Mouse (Mus musculus) CD4-positive, CD25-positive, alpha-beta regulatory T cell, adult 4 months (primary cell): ENCODE data around the gene Tceanc2. TPM values are rescaled to one million over a fixed set of nuclear protein-coding genes. Genes with fewer than 3 reads are reported as not detected.
"Not testable (repeated sequence)": the region's sequence is repeated elsewhere in the genome, so short reads cannot be mapped to it uniquely, and the experiment has no call there.

Source experiments
- ATAC-seq: one replicate; pipeline ENCODE4 v1.8.0; 2017
- polyA plus RNA-seq, 2 experiments: library from polyadenylated mRNA; unstranded; fragments of 100-300 nt; shearing (Covaris generic); gene quantifications; one replicate each; pipeline ENCODE4 v1.2.1; 2017

The Tceanc2 gene
- polyA plus RNA-seq, 2 experiments from 2014 or later: 19.4 to 19.8 TPM

DNA sequence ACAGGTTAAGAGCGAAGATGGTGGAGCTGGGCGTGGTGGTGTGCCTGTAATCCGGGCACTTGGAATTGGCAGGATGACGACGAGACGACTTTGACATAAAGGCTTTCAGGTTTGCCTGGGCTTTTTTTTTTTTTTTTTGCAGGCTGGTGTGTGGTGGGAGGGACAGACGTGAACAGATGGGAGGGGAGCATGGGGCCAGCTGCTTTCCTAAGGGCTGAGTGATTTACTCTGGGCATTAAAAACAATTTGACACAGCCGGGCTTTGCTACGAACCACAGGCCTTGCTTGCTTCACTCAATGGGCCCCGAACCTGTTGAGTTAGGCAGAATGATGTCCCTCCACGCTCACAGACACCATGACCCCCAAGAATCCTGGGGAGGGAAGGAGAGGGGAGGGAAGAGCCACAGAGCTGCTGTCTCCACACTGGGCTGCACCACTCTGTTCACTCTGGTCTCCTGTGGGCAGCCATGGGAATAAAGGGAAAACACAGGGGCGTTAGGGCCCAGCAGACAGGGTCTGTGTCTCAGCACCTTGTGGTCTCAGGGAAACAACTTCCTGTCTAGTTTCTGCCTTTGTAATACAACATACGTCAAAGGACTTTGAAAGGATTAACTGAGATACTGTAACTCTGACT lies 51.9 kb downstream of the Tceanc2 start:
- ATAC-seq: no peak

DNA sequence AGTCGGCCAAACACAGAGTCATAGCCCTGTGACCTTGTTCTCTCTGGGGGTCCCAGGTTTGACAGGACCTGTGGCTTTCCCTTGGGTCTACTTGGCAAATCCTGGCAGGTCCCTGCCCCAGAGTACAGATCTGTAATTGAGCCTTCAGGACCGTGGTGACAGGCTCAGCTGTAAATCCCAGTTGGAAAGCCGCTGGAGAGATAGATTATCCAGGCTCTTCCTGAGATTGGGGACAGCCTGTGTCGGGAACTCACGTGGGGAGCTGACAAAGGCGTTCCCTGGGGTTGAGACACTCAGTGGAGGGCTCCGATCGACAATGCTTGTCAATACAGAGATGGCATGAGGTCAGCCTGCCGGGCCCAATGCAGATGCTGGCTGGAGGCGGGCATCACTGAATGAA lies 52.5 kb downstream of the Tceanc2 start:
- no peak for ATAC-seq

DNA sequence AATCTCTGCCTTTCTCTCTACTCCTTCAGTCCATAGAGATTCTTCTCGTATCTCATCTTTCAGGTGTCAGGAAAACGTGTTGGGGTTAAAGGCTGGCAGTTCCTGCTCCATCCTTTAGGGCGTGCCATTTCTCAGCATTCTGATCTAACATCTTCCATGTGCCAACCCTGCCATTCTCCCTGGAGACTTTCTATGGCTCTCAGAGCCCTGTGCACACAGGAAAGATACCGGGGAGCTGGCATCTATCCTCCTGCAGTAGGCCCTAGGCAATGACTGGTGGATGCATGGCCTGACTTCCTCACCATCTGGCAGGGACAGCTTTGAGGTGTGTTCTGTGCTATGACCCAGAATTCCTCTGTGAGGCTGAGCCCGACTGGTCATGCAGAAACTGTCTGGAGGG lies 53.8 kb downstream of the Tceanc2 start:
- ATAC-seq: no peak

DNA sequence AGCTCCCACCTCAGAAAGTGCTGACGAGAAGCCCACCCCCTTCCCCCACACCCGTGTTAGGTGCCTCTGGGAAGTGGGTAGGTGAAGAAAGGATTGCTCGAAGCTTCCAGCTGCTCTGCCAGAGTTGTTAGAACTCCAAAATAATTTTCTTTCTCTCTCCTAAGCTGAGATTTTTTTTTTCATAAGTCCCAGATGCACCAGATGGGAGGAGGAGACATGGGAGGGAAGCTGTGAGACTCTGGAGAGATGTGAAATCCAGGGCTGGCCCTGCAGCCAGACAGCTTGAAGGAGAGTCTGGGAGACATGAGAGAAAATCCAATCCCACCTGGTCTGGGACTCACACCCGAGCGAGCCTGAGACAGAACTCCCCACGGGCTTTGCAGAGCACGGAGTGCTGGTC lies 54.5 kb downstream of the Tceanc2 start:
- ATAC-seq: no peak

DNA sequence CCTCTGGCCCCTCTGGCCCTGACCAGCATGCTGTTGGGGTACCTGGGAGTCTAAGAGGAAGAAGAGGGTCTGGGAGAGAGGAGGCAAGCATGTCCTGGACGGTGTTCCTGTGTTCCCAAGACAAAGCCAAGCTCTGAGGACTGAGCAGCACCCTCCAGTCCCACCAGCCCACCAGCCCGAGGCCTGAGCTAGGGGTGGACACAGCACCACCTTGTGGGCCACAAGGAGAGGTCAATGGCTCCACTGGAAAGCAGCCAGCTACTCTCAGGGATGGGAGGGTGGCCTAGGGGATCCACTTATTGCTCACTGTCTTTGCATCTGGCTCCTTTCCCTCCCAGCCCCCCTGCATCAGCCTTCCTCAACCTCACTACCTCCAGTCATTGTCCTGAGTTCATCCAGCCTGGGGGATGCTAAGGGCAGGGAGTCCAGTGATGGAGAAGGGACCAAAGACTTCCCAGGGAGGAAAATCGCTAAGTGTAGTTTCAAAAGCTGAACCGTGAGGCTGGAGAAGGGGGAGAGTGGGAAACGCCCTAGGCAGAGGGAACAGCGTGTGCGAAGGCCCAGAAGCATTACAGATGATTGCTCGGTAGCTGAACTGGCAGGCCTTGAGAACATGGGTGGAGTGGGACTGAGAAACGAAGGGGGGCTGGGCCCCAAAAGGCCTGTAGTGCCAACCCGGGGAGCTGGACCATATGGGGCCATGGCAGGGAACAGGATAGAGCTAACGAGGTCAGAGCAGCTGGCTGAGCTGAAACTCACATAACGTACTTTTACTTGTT lies 57.6 kb downstream of the Tceanc2 start:
- no peak for ATAC-seq

DNA sequence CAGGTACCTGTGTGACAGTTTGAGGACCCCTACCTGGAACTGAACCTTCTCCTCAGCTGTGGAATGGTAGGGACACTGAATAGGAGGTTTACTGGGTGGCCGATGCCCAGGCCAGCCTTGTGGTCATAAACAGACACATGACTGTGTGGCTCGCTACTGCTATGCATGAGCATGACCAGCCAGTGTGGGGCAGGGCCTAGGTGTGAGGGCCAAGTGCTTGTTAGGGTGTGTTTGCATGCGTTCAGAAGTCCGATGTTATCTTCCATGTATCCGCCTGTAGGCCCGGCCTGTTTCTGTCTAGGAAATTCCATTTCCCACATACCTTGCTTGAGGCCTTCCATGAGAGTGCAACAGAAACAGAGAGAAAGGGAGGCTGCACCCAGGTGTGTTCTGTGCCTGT lies 58.2 kb downstream of the Tceanc2 start:
- no peak for ATAC-seq

DNA sequence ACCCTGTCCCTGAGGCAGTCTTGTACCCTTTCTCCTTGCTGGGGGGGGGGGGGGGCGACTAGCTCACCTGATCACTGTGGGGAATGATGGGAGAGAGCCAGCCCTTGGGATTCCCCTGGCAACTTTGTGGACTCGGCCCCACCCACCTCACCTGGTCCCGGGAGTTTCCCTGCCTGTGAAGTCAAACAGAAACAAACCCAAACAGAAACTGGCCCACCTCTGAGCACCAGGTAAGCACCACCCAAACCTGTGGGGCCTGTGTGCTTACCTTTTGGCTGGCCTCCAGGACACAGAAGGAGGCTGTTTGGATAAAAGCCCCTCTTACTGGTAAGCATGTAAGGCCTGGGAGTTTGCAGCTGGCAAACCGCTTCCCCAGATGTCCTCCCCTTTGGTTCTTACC lies 59.9 kb downstream of the Tceanc2 start:
- ATAC-seq: no peak

DNA sequence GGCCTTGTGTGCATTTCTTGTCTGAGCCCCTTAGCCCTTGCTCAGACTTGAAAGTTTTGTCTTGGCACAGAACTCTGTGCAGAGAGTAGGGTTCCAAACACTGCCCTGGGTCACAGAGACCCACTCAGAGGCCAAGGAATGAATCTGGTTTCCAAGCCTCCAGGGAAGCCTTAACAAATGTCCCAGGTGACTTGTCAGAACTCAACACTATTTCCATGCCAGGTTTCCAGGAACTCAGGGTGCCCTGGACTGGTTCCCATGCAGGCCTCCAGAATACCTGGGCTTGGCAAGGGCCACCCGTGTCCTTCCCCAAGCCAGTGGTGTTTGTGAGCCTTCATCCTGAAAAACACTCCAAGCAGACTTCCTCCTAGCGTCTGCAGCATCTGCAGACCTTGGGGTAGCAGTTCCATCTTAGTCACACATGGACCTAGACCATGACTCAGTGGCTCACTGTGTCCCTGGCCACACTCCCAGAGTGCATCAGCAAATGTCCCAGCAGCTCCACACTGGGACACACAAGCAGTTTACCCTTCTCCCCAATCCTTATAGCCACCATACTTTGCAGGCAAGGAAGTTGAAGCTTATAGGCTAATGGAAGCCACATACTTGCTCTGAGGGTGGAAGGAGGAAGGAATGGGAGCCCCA lies 61.1 kb downstream of the Tceanc2 start:
- no peak for ATAC-seq

DNA sequence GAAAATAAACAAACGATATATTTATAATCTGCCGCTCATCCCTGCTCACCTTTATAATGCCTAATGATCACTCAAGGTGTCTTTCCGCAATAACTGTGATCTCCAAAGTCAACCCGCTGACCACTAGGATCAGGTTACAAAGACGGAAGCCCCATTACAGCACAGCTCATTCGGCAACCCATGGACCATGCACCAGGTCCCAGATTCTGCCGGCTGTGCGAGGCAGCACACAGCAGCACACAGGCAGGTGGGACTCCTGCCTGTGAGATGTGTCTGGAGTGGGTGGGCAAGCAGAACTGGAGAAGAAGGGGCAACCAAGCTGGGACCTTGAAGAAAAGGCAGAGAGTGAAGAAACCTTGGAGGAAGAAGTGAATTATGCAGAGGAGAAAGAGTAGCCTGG lies 64.6 kb downstream of the Tceanc2 start:
- no peak for ATAC-seq

DNA sequence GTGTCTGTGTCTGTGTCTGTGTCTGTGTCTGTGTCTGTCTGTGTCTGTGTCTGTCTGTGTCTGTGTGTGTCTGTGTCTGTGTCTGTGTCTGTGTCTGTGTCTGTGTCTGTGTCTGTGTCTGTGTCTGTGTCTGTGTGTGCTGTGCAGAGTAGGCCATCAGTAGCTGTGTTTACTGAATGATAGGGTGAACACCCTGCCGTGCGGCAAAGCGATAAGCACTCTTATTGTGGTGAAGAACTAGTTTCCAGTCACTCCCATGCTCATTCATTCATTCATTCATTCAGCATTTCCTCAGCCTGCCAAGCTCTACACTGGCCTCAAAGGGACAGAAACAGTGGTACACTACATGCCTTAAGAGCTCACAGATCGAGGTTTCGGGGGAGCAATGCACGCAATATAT lies 69.7 kb downstream of the Tceanc2 start:
- not testable (repeated sequence) for ATAC-seq

DNA sequence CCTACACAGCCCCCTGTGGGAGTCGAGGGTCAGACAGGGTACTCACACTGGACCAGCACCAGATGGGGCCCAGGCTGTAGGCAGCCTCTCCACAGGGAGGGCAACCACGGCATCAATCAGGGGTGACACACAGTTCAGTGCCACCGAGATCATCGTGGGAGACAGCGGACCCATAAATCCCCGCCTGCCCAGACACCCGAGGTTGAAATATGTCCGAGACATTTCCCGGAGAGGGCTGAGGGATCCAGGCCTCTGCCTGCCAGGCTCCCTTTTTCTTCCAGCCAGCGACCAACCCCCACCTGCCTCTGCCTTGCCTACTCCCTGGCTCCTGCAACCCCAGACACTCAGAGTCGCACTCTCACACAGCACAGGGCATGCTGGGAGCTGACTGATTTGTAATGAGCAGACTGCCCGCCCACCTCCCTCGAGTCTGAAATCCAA lies 70.6 kb downstream of the Tceanc2 start:
- no peak for ATAC-seq

DNA sequence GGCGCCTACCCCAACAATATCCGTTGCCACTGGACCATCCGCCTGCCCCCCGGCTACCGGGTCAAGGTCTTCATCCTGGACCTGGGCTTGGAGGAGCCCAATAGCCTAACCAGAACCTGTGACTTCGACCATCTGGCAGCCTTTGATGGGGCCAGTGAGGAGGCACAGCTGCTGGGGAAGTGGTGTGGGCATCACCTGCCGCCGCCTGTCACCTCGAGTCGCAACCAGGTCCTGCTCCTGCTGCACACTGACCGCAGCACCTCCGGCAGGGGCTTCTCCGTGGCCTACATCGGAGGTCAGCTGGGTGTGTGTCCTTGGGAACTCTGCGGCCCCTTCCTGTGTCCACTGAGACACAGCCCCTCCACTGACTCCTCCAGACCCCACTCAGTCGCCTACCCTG lies 72.1 kb downstream of the Tceanc2 start:
- ATAC-seq: no peak

DNA sequence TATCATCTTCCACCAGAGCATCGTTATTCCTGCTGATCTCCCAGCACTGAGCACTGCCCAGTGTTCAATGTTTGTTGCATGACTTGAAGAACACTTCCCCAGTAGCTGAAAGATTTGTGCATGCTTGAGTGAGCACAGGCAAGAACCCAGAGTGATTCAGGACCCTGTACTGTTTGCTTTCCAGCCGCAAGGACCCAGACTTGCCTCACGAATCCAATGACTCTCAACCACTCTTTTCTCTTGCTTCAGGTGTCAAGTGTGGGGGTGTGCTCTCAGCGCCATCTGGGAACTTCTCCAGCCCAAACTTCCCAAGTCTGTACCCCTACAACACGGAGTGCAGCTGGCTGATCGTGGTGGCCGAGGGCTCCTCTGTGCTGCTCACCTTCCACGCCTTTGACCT lies 76.7 kb downstream of the Tceanc2 start:
- no peak for ATAC-seq

DNA sequence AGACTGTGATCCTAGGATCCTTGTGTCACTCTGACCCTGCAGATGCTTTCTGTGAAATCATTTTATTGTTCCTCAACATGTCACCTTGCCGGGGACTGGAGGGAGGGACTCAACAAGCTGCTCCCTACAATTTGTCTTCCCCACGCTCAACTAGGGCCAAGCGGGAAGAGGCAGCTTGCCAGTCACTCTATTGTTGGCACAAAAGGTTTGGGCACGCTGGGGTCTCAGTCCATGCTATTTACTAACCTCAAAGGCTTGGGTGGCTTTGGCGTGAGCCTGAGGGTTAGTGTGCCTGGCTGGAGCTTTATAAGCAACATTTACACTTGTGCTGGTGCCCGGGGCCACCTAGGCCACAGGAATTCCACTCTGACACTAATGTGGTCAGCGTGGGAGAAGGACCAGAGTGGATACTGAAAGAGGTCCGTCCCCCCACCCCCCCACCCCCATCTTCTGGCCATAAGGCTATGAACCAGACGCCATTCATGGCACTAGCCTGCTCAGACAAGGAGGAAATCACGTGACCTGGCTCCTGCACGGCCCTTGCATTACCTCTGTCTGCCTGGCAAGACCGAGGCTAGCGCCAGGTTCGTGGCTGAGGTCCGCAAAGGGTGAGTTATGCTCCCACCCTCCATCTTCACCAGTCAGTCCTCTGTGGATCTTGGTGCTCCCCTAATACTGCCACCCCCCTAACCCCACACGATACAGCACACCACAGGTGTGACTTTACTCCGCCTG lies 80.0 kb downstream of the Tceanc2 start:
- no peak for ATAC-seq

DNA sequence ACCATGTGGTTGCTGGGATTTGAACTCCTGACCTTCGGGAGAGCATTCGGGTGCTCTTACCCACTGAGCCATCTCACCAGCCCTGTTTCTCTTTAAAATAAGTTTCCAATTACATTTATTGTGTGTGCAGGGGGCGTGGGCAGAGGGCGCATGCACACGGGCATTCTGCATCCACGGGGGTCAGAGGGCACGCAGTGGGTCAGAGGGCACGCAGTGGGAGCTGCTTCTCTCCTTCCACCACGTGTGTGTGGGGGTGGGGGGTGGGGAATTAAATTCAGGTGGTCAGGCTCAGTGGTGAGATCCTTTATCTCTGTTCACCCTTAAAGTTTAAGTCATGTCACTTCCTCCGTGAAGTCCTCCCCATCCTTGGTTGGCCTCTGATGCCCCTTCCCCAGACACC lies 80.5 kb downstream of the Tceanc2 start:
- ATAC-seq: no peak

DNA sequence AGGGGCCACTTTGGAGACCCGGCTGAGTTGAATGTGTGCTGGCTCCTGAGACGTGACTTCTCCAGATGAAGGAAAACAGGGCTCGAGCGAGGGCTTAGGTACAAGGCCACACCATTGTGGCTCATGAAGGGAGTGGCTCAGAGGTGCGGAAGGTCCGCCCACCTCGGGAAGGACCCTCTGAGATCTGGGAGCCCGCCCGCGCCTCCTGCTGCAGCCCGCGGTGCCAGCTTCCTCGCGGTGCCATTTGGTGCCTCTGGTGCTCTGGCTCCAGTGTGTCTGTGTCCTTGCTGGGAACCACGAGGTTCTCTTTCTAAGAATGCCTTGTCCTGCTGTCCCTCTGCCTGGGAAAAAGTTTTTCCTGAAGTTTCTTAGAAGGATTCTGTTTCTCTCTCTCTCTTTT lies 81.0 kb downstream of the Tceanc2 start:
- no peak for ATAC-seq

DNA sequence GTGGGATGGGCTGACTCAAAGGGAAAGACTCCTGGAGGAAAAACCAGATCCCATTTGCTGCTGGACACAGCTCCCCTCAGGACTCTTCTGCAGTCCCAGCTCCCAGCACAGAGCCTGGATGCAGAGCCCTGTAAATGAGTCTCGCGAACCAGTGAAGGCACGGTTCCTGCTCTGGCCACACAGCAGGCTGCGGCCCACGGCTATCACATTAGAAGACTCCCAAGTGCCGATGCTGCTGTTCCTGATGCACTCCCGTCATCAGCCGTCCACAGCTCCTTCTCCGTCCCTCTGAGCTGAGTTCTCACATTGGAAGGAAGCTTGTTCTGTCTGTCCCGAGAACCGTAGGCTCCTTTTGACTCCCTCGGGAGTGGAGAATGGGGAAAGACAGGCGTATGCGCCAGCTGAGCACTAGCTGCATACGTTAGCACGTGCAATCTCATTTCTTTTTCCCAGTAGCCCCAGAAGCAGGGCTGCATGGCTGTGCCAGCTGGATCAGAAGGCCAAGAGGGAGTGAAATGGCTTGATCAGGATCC lies 82.0 kb downstream of the Tceanc2 start, which contains the start of gene Cdcp2:
TSS of gene Cdcp2 (plus strand) at position 51 of the 533 bp plus-strand sequence.
- no peak for ATAC-seq

DNA sequence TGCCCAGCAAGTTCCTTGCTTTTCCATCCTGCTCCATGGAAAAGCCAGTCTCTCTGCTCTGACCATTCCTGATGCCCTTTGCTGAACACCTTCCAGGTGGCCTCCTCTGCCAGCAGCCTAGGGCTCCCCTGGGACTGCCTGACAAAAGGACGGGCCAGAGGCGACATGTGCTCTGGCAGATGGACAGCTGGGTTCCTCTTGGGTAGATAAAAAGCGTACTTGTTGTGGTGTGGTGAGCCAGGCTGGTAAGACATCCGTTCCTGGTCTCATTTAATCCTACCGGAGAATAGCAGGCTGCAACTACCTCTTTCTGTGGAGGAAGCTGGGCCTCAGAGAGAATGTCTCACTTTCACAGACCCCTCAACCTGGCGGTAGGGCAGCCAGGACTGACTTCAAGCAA lies 82.9 kb downstream of the Tceanc2 start:
- ATAC-seq: no peak

DNA sequence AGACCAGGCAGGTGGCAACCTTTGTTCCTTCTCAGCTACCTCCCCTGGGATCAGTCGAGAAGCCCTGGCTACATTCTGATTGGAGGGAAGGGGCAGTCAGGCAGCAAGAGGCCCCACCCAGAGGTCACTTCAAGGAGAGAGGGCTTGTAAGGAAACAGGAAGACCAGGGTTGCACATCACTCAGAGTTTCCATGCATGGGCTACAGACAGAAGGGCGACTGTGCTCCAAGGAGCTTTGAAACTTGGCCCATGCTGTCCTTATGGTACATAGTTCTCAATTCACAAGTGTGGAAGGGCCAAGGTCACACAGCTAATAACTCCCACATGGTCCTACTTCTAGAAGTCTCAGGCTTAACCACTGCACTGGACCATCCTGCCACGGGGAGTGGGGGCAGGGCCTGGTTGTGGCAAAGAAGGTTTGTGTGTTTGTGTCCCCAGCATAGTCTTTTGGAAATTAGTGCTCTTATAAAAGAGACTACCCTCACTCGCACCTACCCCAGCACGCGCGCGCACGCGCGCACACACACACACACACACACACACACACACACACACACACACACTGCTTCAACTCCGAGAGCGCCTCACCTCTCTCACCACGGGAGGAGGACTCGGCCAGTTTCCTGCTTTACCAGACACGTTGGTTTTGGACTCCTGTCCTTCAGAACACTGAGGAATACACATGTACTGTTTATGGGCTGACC lies 84.3 kb downstream of the Tceanc2 start:
- no peak for ATAC-seq

DNA sequence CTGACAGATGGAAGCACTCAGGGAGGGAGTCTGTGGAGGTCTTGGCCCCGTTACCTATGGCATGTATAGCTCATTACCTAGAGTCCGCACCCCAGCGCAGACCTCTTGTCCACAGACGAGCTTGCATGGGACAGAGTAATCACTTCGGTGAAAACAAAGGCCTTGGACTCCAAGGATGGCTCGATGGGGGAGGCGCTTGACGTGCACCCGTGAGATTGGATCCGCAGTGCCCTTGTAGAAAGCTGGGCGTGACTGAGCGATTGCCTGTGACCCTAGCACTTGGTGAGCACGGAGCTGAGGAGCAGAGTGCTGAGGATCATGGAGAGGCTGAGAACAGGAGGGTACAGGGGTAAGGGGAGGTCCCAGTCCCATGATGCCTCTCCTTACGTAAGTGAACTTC lies 87.2 kb downstream of the Tceanc2 start:
- ATAC-seq: no peak

DNA sequence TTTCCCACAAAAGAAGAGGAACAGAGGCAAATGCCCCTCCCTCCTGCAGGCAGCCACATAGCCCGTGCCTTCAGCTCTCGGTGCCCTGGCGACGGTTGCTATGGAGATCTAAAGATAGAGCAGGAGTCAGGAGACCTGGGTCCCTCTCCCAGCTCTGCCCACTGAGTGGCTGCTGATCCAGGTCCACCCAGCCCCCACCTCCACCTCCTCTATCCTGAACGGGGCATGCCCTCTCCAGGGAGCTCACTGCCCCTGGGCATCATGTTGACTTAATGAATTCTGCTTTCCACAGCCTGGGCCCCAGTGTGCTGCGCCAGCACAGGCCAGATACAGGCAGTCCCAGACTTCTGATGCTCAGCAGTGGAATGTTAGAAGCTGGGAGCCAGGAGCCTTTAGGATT lies 94.1 kb downstream of the Tceanc2 start:
- ATAC-seq: no peak

DNA sequence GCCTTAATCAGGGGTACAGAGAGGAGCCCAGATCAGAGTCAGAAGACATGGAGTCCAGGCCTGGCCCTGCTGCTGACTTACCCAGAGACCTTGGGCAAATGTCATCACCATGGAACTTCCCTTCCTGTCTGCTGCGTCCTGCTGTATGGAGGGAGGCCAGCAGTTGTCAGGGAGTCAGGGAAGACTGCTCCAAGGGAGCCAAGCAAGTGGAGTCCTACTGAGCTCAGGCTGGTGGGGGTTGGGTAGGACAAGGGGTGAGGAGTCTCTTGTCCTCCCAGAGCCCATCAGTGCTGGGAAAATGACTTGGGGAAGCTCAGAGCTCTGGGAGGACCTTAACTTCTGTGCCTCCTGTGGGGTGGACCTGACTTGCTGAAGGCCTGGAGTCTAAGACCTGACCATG lies 94.6 kb downstream of the Tceanc2 start:
- no peak for ATAC-seq
